Mouse (Mus musculus) kidney, postnatal 14 days (tissue): ENCODE data around the gene Tpk1.
"Not testable (repeated sequence)": the region's sequence is repeated elsewhere in the genome, so short reads cannot be mapped to it uniquely, and the experiment has no call there.

Source experiments
- DNase-seq: peaks from one replicate; pipeline ENCODE4 v3.0.0; 2022; ENCODE audit warnings: mixed read lengths

Tpk1 gene

GRCm38 (mm10) chr6:43518378-43518777 lies 147.7 kb downstream of the Tpk1 start:
- DNase-seq = no peak

DNA sequence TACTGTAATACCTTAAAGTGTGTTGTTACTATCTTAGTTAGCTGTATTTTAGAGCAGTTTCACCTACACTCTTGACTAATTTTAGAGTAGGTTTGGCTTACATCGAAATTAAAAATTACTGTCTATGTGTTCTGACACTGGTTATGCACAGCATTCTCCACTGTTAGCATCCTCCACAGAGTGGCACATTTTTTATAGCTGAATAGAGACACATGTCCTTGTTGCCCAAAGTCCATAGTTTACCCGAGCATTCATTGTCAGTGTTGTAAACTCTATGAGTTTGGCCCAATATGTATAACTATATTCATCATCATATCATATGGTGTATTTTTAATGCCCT lies 148.8 kb downstream of the Tpk1 start:
- DNase-seq = no peak

GRCm38 (mm10) chr6:43516593-43517315 lies 149.3 kb downstream of the Tpk1 start:
- DNase-seq = no peak

DNA sequence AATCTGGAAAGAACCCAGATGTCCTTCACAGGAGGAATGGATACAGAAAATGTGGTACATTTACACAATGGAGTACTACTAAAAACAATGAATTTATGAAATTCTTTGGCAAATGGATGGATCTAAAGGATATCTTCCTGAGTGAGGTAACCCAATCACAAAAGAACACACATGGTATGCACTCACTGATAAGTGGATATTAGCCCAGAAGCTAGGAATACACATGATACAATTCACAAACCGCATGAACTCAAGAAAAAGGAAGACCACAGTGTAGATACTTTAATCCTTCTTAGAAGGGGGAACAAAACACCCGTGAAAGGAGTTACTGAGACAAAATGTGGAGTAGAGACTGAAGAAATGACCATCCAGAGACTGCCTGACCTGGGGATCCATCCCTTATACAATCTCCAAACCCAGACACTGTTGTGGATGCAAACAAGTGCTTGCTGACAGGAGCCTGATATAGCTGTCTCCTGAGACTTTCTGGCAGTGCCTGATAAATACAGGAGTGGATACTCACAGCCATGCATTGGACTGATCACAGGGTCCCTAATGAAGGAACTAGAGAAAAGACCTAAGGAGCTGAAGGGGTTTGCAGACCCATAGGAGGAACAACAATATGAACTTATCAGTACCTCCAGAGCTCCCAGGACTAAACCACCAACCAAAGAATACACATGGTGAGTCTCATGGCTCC lies 159.2 kb downstream of the Tpk1 start:
- DNase-seq = not testable (repeated sequence)

GRCm38 (mm10) chr6:43504609-43505230 lies 161.4 kb downstream of the Tpk1 start:
- no peak for DNase-seq

GRCm38 (mm10) chr6:43492367-43492766 lies 173.7 kb downstream of the Tpk1 start:
- DNase-seq = no peak

DNA sequence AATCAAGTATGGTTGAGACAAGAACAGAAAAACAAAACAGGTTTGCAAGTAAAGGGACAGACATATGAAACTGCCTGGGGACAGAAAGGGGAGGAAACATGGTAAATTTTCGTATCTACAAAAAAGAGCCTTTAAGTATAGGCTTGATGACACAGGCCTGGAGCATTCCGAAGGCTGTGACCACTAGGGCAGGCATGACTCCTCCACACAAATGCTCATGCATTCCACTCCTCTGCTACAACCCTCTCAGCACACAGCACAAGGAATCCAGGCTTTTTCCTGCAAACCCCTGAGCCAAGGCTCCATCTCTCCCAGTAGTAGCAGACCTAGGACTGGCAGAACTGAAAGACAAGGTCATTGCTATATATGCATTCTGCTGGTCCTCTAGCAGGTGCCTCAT lies 179.4 kb downstream of the Tpk1 start:
- no peak for DNase-seq

DNA sequence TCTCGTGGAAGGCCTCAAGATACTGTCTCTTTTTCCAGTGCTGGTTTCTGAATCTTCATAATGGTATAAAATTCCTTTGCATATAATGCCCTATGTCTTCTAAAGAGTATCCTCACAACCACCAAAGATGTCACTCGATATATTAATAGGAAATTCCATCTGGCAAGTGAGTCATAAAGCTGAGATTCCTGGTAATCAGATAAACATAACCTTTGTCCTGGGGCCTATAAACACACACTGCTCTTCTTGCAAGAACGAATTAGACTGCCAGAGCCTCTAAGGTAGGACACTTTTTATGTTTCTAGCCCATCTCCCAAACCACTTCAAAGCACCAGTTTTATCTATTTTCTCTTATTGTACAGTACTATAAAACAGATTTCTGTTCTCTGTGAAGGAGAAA lies 185.4 kb downstream of the Tpk1 start:
- no peak for DNase-seq

DNA sequence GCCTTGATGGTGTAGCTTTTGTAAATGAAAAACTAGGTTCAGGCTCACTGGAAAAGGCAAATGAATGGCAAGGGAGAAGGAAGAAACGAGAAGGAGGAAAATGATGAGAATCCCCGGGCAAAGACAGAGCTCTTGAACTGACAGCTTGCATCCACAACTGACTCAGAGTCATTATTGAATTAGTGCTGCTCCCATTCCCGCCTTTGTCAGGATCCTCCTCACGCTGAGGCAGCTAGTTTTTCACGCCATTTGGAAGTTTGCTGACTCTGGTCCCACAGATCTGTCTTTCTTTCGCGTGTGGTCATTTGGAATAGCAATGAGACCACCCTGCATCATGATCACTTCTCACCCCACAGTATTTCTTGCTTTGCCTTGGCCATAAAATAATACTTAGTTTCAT lies 187.3 kb downstream of the Tpk1 start:
- no peak for DNase-seq

- DNase-seq = no peak
Observed at GRCm38 (mm10) chr6:43476406-43476805, 189.7 kb downstream of the Tpk1 start.

- DNase-seq = no peak
Observed at GRCm38 (mm10) chr6:43475921-43476320, 190.2 kb downstream of the Tpk1 start.

- no peak for DNase-seq
Observed at GRCm38 (mm10) chr6:43471556-43471955, 194.5 kb downstream of the Tpk1 start.

GRCm38 (mm10) chr6:43468821-43469594 lies 197.1 kb downstream of the Tpk1 start:
- DNase-seq = no peak

DNA sequence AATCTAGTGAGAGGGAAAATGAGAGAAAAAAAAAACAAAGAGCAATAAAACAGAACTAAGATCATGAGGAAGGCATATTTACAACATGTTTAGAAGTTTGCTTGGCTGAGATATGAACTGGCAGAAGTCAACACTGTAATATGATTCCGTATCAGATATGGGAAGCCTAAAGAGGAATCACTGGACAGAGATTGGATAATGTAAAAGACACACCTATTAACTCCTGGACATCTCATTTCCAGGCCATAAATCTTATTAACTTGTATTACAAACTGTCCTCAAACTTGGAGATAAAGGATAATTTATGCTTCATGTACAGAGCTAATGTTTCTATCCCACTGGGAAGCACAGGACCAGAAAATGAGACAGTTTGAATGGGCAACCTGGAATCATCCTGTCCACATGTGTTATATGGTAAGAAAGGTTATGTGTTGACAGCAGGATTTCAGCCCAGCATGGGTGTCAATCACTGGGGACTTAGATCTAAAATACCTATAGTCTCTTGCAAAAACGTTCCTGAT lies 203.2 kb downstream of the Tpk1 start:
- no peak for DNase-seq

GRCm38 (mm10) chr6:43462189-43462848 lies 203.8 kb downstream of the Tpk1 start:
- DNase-seq = no peak

- DNase-seq = no peak
Observed at GRCm38 (mm10) chr6:43459082-43459481, 207.0 kb downstream of the Tpk1 start.

DNA sequence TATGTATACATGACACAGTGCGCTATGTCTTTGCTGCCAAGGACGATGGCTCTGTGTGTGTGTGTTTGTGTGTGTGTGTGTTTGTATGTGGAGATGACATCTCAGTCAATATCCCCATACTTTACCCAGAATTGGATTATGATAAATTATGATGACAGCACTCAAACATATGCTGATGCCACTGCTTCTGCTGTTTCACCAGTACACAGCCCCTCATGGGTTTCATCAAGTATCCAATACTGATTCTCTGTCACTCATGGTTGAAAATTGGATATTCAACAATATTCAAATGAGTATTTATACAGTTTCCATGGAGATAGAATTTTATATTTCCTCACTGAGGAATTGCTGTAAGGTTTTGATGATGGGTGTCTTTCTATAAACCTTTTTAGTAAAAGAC lies 208.1 kb downstream of the Tpk1 start:
- DNase-seq = no peak

- no peak for DNase-seq
Observed at GRCm38 (mm10) chr6:43449498-43449897, 216.6 kb downstream of the Tpk1 start.

DNA sequence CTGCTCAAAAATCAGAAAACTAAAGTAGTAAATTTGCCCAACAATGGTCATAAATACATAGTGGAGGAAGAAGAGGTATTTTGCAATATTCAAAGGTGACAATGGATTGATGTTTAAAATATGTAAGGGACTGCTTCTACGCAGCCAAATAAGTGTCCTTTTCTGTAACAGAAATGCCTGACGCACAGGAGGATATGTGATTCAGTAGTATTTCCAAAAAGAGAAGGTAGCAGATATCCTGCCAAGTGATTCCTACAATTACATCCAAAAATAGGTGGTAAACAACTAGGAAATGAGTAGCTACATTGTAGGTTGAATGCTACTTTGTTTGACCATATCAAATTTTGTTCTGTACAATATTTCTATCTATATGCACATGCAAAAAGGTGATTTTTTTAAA lies 220.2 kb downstream of the Tpk1 start:
- no peak for DNase-seq

DNA sequence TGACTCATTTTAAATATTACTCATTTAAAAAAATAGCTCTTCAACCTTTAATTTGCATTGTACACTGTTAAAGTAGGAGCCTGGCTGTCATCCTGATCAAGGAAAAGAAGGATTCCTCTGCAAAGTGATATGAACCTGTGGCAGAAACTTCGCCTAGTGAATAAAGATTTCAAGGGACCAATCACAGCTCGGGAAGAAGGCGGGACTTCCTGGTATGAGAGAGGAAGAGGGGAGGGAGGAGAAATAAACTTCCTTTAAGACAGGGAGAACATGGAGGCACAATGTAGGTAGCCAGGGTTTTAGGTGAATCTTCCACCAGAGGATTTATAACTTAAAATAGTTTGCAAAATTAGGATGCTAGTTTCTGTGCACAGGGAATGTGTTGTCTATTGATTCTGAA lies 223.9 kb downstream of the Tpk1 start:
- no peak for DNase-seq

DNA sequence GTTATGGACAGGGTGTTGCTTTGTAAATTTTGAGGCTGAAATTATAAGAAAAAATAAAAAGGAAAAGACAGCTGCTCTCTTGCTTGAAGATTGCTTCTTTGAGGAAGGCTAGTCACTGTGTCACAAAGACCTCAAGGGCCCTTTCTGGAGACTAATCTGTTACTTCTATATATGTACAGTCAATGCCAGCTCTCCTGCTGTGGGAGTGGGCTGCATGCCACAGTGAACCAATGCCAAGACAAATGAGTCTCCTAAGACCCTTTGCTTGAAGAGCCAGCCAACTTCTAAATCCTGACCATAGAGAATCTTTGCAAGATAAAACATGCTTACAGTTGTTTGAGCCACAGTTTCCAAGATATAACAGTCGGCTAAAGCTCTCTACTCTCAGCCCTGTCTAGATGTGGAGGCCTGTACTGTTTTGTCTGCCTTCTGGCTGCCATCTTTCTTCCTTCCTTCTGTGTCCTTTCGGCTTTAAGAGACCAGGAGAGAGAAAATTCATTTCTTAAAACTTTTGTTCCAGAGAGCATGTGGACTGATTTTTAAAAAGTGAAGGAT lies 230.0 kb downstream of the Tpk1 start:
- DNase-seq = no peak

- no peak for DNase-seq
Observed at GRCm38 (mm10) chr6:43434365-43434764, 231.7 kb downstream of the Tpk1 start.
